Mouse (Mus musculus): ENCODE measurements around the gene Wfdc12.

DNA sequence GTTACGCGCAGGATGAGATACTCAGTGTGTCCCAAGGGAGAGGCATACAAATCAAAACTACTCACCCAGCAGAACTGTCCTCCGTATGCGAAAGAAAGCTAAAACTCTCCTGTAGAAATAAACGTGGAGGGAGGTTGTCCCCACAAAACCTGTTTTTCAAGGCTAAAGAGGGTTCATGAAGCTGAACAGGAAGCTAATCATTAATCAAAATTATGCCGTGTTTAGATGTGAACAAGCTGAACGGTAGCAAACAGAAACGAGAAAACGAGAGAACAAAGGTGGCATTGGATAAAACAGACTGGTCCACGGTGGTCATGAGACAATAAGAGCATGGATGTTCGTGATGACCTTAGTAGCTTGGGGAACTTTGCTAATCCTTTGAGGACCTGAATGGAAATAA lies 31.1 kb upstream of the Wfdc12 start, which contains the start of gene Wfdc15b:
- no peak for TF ChIP-seq GATA1 (IDR thresholded peaks at IDR 0.05; ENCODE audit: low read length)
- TF ChIP-seq TAL1 (IDR thresholded peaks at IDR 0.05; ENCODE audit: low read length): no peak
